Mouse (Mus musculus): ENCODE measurements around the gene Tmem206. TPM values are rescaled to one million over a fixed set of nuclear protein-coding genes. Genes with fewer than 3 reads are reported as not detected.

The Tmem206 gene
- polyA plus RNA-seq (2016; fragmentation: Nextera tagmentation; extraction: Ambion mirVana) = 30.5 and 36.6 TPM in 2 replicates

DNA sequence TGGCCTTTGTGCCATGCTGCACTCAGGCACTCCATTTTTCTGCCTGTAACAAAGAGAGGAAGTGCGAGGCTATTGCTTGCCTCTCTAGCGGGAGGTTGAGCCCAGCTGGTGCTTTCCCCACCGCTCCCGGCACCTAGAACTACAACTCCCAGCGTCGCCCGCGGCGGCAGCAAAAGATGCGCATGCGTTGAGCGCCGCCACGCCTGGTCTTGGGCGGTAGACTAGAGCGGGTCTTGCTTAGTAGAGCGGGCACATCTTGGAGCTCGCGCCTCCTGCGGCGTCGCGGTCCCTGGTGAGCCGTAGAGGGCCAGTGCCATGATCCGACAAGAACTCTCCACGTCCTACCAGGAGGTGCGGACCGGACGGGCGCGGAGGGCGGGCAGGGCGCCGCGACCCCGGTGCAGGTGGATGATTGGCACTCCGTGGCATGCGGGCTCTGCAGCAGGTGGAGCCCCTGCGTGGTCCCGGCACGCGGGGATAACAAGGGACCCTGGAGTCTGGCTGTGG lies at the start of gene Tmem206:
Gene Tmem206 (plus strand): TSS at position 187 of the 507 bp plus-strand sequence.
- Histone ChIP-seq H3K4me1 (replicated peaks) (peaks cover 33% of the 10 kb centered on the region), H3K9me3 (no peaks in the 10 kb centered on the region), H3K27me3 (ENCODE audit: insufficient read depth, poor library complexity, severe bottlenecking) (0 out of 2 replicates have a peak, but pooled peaks cover 10% of the 10 kb centered on the region), H3K27ac (peak within 1 kb of the TSS; percentile 95), H3K4me3 (peak within 1 kb of the TSS; percentile 92), H3K36me3 (peaks cover 23% of the 10 kb centered on the region)
- under 1% methylated on average over 42 of the region's 42 CpGs for WGBS
- DNase-seq (ENCODE audit: low spot score) = peak; percentile 96

DNA sequence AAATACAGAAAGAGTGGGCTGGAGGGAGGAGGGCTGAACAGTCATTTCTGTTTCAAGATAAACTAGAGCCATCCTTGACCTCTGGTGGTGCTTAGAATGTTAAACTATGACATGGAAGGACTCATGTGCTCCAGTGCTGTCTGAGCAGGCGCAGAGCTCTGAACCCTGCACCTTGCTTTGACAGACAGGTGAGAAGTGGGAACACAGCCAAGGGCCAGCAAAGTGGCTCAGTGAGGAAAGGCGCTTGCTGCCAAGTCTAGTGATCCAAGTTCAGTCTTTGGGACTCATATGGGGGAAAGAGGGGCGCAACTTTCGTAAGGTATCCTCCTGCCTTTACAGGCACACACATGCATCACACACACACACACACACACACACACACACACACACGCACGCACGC lies 49.5 kb upstream of the Tmem206 start:
- H3K36me3 ChIP-seq = no peaks in the 10 kb centered on the region
- no peak for DNase-seq (ENCODE audit: low spot score)
- no peaks in the 10 kb centered on the region for H3K27me3 ChIP-seq (ENCODE audit: insufficient read depth, poor library complexity, severe bottlenecking)
- 90% methylated on average over 7 of the region's 7 CpGs for WGBS
- no peaks in the 10 kb centered on the region for H3K9me3 ChIP-seq
- no peak overlapping the region for H3K27ac ChIP-seq
- no peak overlapping the region for H3K4me3 ChIP-seq
- peaks cover 12% of the 10 kb centered on the region for H3K4me1 ChIP-seq (replicated peaks)

DNA sequence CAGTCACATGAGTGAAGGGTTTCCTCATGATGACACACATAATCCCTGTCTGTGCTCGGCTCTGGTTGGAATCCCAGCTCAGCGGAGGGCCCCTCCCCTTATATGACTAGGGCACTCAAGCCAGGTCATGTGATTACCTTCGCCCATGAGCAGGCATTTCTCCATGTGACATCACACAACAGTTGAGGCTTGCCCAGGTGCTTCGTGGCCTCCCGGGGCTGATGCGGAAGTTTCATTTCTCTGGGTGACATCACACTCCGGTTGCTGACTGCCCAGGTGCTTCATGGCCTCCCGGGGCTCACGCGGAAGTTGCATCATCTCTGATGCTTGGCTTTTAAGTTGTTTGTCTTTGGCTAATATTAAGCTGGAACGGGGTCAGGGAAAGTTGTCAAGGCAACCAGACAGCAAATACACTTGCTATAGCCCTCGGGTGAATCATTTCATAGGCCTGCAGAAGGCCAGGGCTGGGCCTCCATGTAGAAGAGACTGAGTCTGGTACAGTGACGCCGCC lies 48.1 kb upstream of the Tmem206 start:
- DNase-seq (ENCODE audit: low spot score) = no peak
- Histone ChIP-seq H3K4me3 (no peak overlapping the region), H3K27ac (no peak overlapping the region), H3K9me3 (no peaks in the 10 kb centered on the region), H3K36me3 (no peaks in the 10 kb centered on the region), H3K27me3 (ENCODE audit: insufficient read depth, poor library complexity, severe bottlenecking) (no peaks in the 10 kb centered on the region), H3K4me1 (replicated peaks) (peaks cover 21% of the 10 kb centered on the region)
- WGBS = 84% methylated on average over 14 of the region's 14 CpGs

DNA sequence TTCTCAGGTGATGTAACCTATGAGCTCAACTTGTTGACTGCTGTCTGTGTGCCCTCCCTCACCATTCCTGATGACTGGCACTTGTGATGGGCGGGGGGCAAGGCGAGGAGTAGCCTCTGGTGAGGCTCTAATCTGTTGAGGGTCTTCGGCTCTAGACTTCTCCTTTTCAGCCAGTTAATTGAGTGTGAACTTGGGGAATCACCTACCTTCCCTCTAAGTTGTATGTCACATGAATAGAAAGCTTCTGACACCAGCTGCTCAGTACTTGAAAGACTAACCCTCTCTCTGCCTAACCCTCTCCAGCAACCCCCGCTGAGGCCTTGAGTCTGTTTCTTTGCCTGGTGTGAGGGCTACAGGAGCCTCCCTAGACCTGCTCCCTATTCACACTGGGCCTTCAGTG lies 47.4 kb upstream of the Tmem206 start:
- Histone ChIP-seq H3K9me3 (no peaks in the 10 kb centered on the region), H3K27me3 (ENCODE audit: insufficient read depth, poor library complexity, severe bottlenecking) (no peaks in the 10 kb centered on the region), H3K4me1 (replicated peaks) (peaks cover 26% of the 10 kb centered on the region), H3K36me3 (no peaks in the 10 kb centered on the region), H3K4me3 (no peak overlapping the region), H3K27ac (no peak overlapping the region)
- 85% methylated on average over 4 of the region's 4 CpGs for WGBS
- no peak for DNase-seq (ENCODE audit: low spot score)

DNA sequence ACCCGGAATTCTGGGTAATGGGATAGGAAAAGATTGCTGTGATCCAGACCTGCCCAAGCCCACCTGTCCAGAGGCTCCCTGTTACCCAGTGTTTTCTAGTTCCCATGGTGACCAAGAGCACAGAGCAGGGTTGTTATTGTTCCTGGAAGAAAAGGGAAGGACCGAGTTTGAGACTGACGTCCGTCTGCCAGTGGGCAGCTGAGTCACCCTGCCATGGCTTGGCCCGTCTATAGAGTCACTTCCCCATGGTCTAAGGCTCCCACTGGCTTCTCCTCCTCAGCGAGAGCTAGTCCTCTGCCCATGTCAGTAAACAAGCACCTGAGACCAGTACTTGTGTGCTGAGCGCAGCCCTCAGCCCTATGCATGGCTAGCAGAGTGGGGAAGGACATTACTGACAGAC lies 44.5 kb upstream of the Tmem206 start:
- WGBS = 61% methylated on average over 7 of the region's 7 CpGs
- no peak for DNase-seq (ENCODE audit: low spot score)
- H3K27me3 ChIP-seq (ENCODE audit: insufficient read depth, poor library complexity, severe bottlenecking) = no peaks in the 10 kb centered on the region

DNA sequence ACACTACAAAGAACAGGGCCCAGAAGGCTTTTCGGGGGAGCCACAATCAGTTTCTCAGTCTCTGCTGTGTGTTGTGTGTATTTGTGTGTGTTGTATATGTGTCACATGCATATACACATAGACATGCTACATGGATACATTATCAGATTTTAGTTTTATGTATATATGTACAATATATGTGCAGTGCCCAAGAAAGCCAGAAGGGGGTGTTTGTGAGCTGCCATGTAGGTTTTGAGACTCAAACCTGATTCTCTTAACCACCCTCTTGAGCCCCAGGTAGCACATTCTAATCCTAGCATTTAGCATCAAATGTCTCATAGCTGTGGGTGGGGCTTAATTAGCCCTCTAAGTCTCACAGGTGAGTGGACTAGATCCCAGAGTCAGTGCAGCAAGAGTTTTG lies 43.4 kb upstream of the Tmem206 start:
- Histone ChIP-seq H3K4me1 (replicated peaks) (peaks cover 26% of the 10 kb centered on the region), H3K4me3 (no peak overlapping the region), H3K9me3 (no peaks in the 10 kb centered on the region), H3K27me3 (ENCODE audit: insufficient read depth, poor library complexity, severe bottlenecking) (no peaks in the 10 kb centered on the region), H3K36me3 (no peaks in the 10 kb centered on the region), H3K27ac (no peak overlapping the region)
- no peak for DNase-seq (ENCODE audit: low spot score)
- 92% methylated on average over 1 of the region's 1 CpGs for WGBS

More for the DNA sequence above, 44.5 kb upstream of the Tmem206 start:
- Histone ChIP-seq H3K36me3 (no peaks in the 10 kb centered on the region), H3K4me1 (replicated peaks) (peaks cover 30% of the 10 kb centered on the region), H3K9me3 (no peaks in the 10 kb centered on the region), H3K4me3 (no peak overlapping the region), H3K27ac (0 out of 2 replicates have a peak overlapping the region, but pooled peaks have one; percentile 23)

DNA sequence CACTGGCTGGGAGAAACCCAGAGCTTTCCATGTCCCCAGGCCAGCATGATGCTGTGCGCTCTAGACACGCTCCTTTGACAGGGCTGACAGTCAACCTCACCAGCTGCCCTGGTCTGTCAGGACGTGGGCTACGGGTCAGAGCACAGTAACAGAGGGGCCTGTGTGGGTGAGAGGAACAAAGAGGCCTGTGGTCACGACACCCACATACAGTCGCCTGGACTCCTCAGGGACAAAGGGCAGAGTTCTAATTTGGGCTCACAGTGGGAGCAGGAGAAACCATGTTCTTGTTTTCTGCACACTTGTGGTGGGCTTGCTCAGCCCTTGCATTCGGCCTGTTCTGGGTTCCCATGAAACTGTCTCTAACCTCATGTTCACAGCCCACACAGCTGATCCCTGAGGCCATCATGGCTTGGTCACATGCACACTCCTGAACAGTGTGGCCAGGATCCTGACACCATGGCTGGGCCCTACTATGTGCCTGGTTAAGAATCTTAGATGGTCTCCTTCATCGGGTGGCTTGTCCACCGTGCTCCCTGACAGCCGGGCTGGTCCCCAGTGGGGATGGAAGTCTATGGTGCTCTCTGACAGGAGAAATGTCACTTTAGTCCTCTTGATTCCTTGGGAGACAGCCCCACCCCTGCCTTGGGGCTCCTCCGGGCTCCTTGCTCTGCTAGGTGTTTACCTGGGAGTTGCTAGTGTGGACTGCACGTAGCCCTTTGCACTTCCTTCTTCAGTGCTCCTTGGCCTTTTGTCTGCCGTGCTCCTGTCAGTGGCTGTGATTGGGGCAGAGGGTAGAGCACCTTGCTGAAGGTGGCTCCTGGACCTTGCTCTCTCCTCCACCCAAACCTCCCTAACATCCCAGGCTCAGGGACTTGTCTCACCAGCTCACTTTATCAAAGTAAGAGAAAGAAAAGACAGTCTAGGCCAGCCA lies 42.3 kb upstream of the Tmem206 start:
- H3K27me3 ChIP-seq (ENCODE audit: insufficient read depth, poor library complexity, severe bottlenecking) = no peaks in the 10 kb centered on the region
- no peaks in the 10 kb centered on the region for H3K36me3 ChIP-seq
- H3K9me3 ChIP-seq = no peaks in the 10 kb centered on the region
- peak overlapping the region; percentile 31 for H3K27ac ChIP-seq
- WGBS = 67% methylated on average over 13 of the region's 13 CpGs
- DNase-seq (ENCODE audit: low spot score) = no peak
- H3K4me1 ChIP-seq (replicated peaks) = peaks cover 22% of the 10 kb centered on the region
- no peak overlapping the region for H3K4me3 ChIP-seq

DNA sequence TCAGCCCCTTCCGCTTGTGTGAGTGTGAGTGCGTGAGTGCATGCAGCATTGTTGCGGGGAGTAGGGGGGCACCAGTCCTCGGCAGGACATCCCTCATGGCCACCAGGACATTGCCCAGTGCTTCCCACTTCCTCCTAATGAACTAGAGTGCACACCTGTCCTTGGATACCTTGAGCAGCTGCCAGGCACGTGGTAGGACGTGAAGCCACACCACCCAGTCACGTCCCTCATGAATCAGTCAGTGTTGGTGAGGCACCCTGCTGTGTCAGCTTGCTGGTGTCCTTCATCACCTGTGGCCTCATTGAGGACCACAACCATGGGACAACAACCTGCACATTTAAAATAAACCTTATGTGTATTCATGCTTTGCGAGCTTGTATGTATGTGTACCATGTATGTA lies 41.2 kb upstream of the Tmem206 start:
- H3K4me1 ChIP-seq (replicated peaks) = peaks cover 22% of the 10 kb centered on the region
- no peak for DNase-seq (ENCODE audit: low spot score)
- 86% methylated on average over 8 of the region's 8 CpGs for WGBS
- no peak overlapping the region for H3K27ac ChIP-seq
- no peaks in the 10 kb centered on the region for H3K27me3 ChIP-seq (ENCODE audit: insufficient read depth, poor library complexity, severe bottlenecking)
- no peaks in the 10 kb centered on the region for H3K9me3 ChIP-seq
- no peak overlapping the region for H3K4me3 ChIP-seq
- no peaks in the 10 kb centered on the region for H3K36me3 ChIP-seq

DNA sequence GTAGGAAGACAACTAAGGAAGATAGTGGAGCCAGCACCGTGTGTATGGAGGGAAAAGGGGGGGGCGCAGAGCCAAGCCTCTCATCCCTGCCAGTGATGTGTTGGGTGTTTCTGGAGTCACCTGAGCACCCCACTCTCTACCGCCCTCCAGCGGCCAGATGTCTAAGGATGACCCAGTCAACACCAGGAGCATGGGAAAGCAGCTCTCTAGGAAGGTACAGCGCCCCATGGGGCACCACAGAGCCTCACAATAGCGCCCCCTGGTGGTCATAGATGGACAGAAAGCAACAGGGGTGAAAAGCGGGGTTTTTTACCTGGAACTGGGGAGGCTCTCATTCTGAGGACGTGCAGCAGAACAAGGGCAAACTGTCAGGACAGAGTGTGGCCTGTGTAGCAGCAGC lies 37.0 kb upstream of the Tmem206 start:
- no peaks in the 10 kb centered on the region for H3K27me3 ChIP-seq (ENCODE audit: insufficient read depth, poor library complexity, severe bottlenecking)
- H3K4me3 ChIP-seq = no peak overlapping the region
- no peaks in the 10 kb centered on the region for H3K9me3 ChIP-seq
- 0 out of 2 replicates have a peak, but pooled peaks cover 2% of the 10 kb centered on the region for H3K4me1 ChIP-seq (replicated peaks)
- H3K36me3 ChIP-seq = no peaks in the 10 kb centered on the region
- DNase-seq (ENCODE audit: low spot score) = peak; percentile 40
- WGBS = 30% methylated on average over 8 of the region's 8 CpGs
- H3K27ac ChIP-seq = no peak overlapping the region

DNA sequence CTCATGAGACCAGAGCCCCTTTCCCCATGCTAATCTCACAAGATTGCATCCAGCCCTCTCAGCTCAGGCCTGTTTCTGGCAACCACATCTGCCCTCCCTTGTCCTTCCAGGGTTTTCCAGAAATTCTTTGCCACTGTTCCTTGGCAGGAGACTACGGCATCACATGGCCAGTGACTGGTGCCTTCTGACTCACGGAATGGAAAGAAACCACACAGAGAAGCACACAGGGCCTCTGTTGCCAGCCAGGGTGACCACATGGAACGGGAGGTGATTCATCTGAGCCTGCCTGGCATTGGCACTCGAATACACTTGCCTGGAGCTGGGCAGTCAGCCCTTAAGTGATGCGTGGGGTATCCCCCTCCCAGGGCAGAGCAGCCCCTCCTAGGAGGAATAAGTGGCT lies 33.4 kb upstream of the Tmem206 start:
- H3K36me3 ChIP-seq = no peaks in the 10 kb centered on the region
- no peak for DNase-seq (ENCODE audit: low spot score)
- WGBS = 76% methylated on average over 5 of the region's 5 CpGs
- H3K4me3 ChIP-seq = no peak overlapping the region
- H3K27ac ChIP-seq = no peak overlapping the region
- H3K4me1 ChIP-seq (replicated peaks) = no peaks in the 10 kb centered on the region
- no peaks in the 10 kb centered on the region for H3K9me3 ChIP-seq
- no peaks in the 10 kb centered on the region for H3K27me3 ChIP-seq (ENCODE audit: insufficient read depth, poor library complexity, severe bottlenecking)

DNA sequence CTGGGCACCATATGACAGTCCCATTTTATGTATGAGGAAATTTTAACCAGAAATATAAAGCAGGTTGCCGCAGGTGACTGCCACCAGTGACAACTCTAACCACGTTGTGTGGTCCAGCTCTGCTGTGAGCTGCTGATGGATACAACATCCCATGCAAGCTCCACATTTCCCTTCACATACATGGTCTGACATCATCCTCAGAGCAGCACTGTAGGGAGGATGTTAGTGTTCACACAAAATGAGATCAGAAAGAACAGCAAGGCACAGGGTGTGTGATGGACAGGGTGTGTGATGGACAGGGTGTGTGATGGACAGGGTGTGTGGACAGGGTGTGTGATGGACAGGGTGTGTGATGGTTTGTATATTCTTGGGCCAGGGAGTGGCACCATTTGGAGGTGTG lies 32.7 kb upstream of the Tmem206 start:
- DNase-seq (ENCODE audit: low spot score) = no peak
- WGBS = 88% methylated on average over 2 of the region's 2 CpGs

DNA sequence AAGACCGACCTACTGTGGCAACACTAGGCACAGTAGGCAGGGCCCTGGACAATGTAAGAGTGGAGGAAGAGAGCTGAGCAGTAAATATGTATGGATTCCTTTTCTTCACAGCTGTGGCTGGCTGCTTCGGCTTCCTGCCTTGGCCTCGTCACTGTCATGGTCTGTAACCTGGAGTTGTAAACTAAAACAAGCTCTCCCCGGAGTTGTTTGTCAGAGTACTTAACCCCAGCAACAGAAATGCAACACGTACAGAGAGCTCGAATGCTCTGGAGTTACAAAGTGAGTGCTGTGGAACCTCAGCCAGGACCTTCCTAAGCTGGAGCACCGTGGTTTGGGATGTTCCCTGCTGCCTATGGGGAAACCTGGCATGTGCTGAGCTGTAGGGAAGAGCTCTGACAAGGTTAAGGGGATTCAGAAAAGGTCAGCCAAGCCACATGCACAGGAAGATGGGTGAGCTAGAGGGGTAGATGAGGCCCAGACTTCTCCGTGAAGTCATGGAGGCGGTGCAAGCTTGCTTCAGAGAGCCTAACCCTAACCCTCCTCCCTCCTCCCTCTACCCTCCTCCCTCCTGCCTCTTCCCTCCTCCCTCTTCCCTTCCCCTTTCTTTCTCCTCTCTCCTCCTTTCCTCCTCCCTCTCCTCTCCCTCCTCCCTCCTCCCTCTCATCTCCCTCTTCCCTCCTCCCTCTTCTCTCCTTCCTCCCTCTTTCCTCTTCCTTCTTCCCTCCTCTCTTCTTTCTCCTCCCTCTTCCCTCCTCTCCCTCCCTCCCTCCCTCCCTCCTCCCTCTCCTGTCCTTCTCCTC lies 31.5 kb upstream of the Tmem206 start:
- no peak overlapping the region for H3K4me3 ChIP-seq
- no peak overlapping the region for H3K27ac ChIP-seq
- no peak for DNase-seq (ENCODE audit: low spot score)
- 66% methylated on average over 9 of the region's 9 CpGs for WGBS
- no peaks in the 10 kb centered on the region for H3K9me3 ChIP-seq
- H3K4me1 ChIP-seq (replicated peaks) = peaks cover 3% of the 10 kb centered on the region; the same call in 1 of the 2 replicates
- H3K36me3 ChIP-seq = no peaks in the 10 kb centered on the region
- H3K27me3 ChIP-seq (ENCODE audit: insufficient read depth, poor library complexity, severe bottlenecking) = no peaks in the 10 kb centered on the region

More for the DNA sequence above, 32.7 kb upstream of the Tmem206 start:
- Histone ChIP-seq H3K27ac (no peak overlapping the region), H3K36me3 (no peaks in the 10 kb centered on the region), H3K9me3 (no peaks in the 10 kb centered on the region), H3K27me3 (ENCODE audit: insufficient read depth, poor library complexity, severe bottlenecking) (no peaks in the 10 kb centered on the region), H3K4me1 (replicated peaks) (no peaks in the 10 kb centered on the region), H3K4me3 (no peak overlapping the region)

Data from hindbrain, embryonic 10.5 days (tissue).